Mouse (Mus musculus) urinary bladder, postnatal 10 days (tissue): ENCODE data around the gene A630076J17Rik.
A peak's percentile ranks its signal among the peaks of the same experiment; 100 is the strongest.

ENCODE experiments used
- DNase-seq: peaks from one replicate; pipeline ENCODE4 v3.0.0; 2022; ENCODE audit warnings: low spot score

Gene A630076J17Rik

GRCm38 (mm10) chr3:107276626-107277025, 46.2 kb downstream of the A630076J17Rik start:
- no peak for DNase-seq

- peak; percentile 68 for DNase-seq
Observed at GRCm38 (mm10) chr3:107278479-107279269, 48.3 kb downstream of the A630076J17Rik start, which contains the start of gene Lamtor5. Gene Lamtor5 (plus strand): TSS chr3:107278858.
